Mouse (Mus musculus) frontal cortex, adult (tissue): ENCODE measurements at regions not wholly inside any gene's neighbourhood (a gene's known extent, or its start where the extent isn't known, plus 50 kb on each side); places are given as distances from the start of the nearest gene placed in this dataset.
A peak's percentile ranks its signal among the peaks of the same experiment; 100 is the strongest.

Experiments
- ATAC-seq: cut with Nextera tagmentation; 2 replicates; pipeline ENCODE4 v1.9.2; 2017; ENCODE audit warnings: mild to moderate bottlenecking, moderate library complexity, mixed read lengths; ENCODE audit not compliant: low TSS enrichment

- no peak for ATAC-seq
These were observed 84.4 kb downstream of the Tspan8 start for GRCm38 (mm10) chr10:115901070-115901469.

- ATAC-seq: no peak
These were observed 86.4 kb downstream of the Tspan8 start for GRCm38 (mm10) chr10:115903049-115903448.

GRCm38 (mm10) chr10:115921032-115921431 lies 97.0 kb upstream of the Ptprr start:
- ATAC-seq: peak; percentile 34; the same call in 1 of the 2 replicates
